ENCODE assay signal across 14 mouse cellular contexts in genomic region chr3:84234562-84234961, GRCm38 (mm10).
"Had no signal": no experiment of that assay in that cellular context is flagged by ENCODE, and none has a peak within 500 bp of the region (broad histone marks: within the 10 kb centered on the region; RNA-seq: fewer than 3 reads in every experiment).

No protein-coding gene starts in this region.

- H3K4me1 ChIP-seq: neural tube, embryonic 12.5 days; stomach, embryonic 15.5 days had no signal

- H3K9ac ChIP-seq: limb, embryonic 15.5 days; liver, embryonic 15.5 days; lung, embryonic 14.5 days; midbrain, embryonic 15.5 days; neural tube, embryonic 12.5 days; stomach, embryonic 15.5 days had no signal

- ATAC-seq: midbrain, embryonic 15.5 days had no signal

- H3K9me3 ChIP-seq: limb, embryonic 15.5 days; liver, embryonic 15.5 days; midbrain, embryonic 15.5 days; neural tube, embryonic 12.5 days; stomach, embryonic 15.5 days had no signal

- H3K36me3 ChIP-seq: limb, embryonic 15.5 days; liver, embryonic 15.5 days; midbrain, embryonic 15.5 days; stomach, embryonic 15.5 days had no signal

- H3K27me3 ChIP-seq: limb, embryonic 15.5 days; liver, embryonic 15.5 days; midbrain, embryonic 15.5 days; neural tube, embryonic 12.5 days; stomach, embryonic 15.5 days had no signal

- H3K4me3 ChIP-seq: limb, embryonic 15.5 days; liver, embryonic 15.5 days; midbrain, embryonic 15.5 days; neural tube, embryonic 12.5 days; stomach, embryonic 15.5 days had no signal

- H3K27ac ChIP-seq: limb, embryonic 15.5 days; liver, embryonic 15.5 days; midbrain, embryonic 15.5 days; neural tube, embryonic 12.5 days; stomach, embryonic 15.5 days had no signal

- DNase-seq: kidney, adult 11 months; kidney, postnatal 14 days; layer of hippocampus, adult 9-11 months; layer of hippocampus, postnatal 36 days; lung, embryonic 14.5 days; lung, postnatal 4 days; spleen, adult 18-20 months; thymus, postnatal 14 days had no signal

- H3K4me2 ChIP-seq: limb, embryonic 15.5 days; liver, embryonic 15.5 days; lung, embryonic 14.5 days; midbrain, embryonic 11.5 days; midbrain, embryonic 15.5 days; neural tube, embryonic 12.5 days; stomach, embryonic 15.5 days had no signal
